ENCODE assay signal across 20 mouse cellular contexts in genomic region chr4:151690041-151690440, GRCm38 (mm10).
"Had no signal": no experiment of that assay in that cellular context is flagged by ENCODE, and none has a peak within 500 bp of the region (broad histone marks: within the 10 kb centered on the region; RNA-seq: fewer than 3 reads in every experiment).

No protein-coding gene starts in this region.

- H3K4me3 ChIP-seq: lung, embryonic 15.5 days; megakaryocyte, embryonic 14.5 days; midbrain, embryonic 13.5 days; midbrain, embryonic 15.5 days; myocyte; neural tube, embryonic 13.5 days; neural tube, embryonic 15.5 days had no signal

- H3K27ac ChIP-seq: lung, embryonic 15.5 days; macrophage; midbrain, embryonic 13.5 days; midbrain, embryonic 15.5 days; neural tube, embryonic 13.5 days had no signal

- DNase-seq: lung, adult 2 months; lung, postnatal 14 days; lung, postnatal 36 days; retina, postnatal 1 day; right cerebral cortex, adult 18-20 months; right cerebral cortex, postnatal 25 days; right cerebral cortex, postnatal 4 days; spleen, adult 18-20 months; thymus, adult 18-20 months; thymus, postnatal 14 days; thymus, postnatal 36 days had no signal

- ATAC-seq: lung, postnatal 0 days; midbrain, embryonic 13.5 days; midbrain, embryonic 15.5 days had no signal
